Mouse (Mus musculus) CH12.LX (cell line): ENCODE measurements around the gene Ryr1. TPM values are rescaled to one million over a fixed set of nuclear protein-coding genes. Genes with fewer than 3 reads are reported as not detected.

Experiments used
- DNase-seq: peaks from one replicate; pipeline ENCODE4 v3.0.0-alpha.2; 2013; ENCODE audit errors: extremely low read depth
- H3K27ac ChIP-seq: 2 replicates; pipeline ENCODE4 v1.5.1; 2012; ENCODE audit warnings: low read depth, mild to moderate bottlenecking, control low read depth, moderate library complexity; ENCODE audit not compliant: insufficient read depth
- H3K27me3 ChIP-seq: replicated peaks from 2 replicates; pipeline ENCODE3; 2012; ENCODE audit warnings: inconsistent platforms
- H3K36me3 ChIP-seq, 2 experiments: replicated peaks in 1 of 2; 2 replicates each; pipeline versions ENCODE3 to v1.6.1; 2012; ENCODE audit warnings: inconsistent platforms in 1 of 2, low read length in 1 of 2, mild to moderate bottlenecking in 1 of 2, mixed read lengths in 1 of 2, moderate library complexity in 1 of 2; ENCODE audit not compliant: control insufficient read depth in 1 of 2, insufficient read depth in 1 of 2
- H3K4me1 ChIP-seq, 2 experiments: 2 replicates each; pipeline ENCODE4 v1.6.1; 2012; ENCODE audit warnings: inconsistent platforms in 1 of 2, moderate library complexity in 1 of 2; ENCODE audit not compliant: insufficient read depth in 2 of 2, control insufficient read depth in 1 of 2
- H3K4me2 ChIP-seq: 2 replicates; pipeline ENCODE4 v1.6.1; 2012; ENCODE audit warnings: low read depth, mild to moderate bottlenecking, control low read depth; ENCODE audit not compliant: poor library complexity, insufficient read depth, severe bottlenecking
- H3K4me3 ChIP-seq, 3 experiments: fragments of 150-350 bp in 1 of 3; sonication (generic) in 1 of 3; replicated peaks in 1 of 3; 2 replicates each; pipeline versions ENCODE3 to v1.5.1; 2011 to 2012; ENCODE audit warnings: low read depth in 2 of 3, low read length in 2 of 3, mild to moderate bottlenecking in 2 of 3, moderate library complexity in 2 of 3, control low read depth in 1 of 3, improper control_type of control experiment in 1 of 3, inconsistent platforms in 1 of 3, mixed read lengths in 1 of 3; ENCODE audit not compliant: poor library complexity in 1 of 3
- H3K79me2 ChIP-seq: replicated peaks from 2 replicates; pipeline ENCODE4 v1.6.1; 2012; ENCODE audit warnings: mild to moderate bottlenecking, moderate library complexity; ENCODE audit not compliant: control insufficient read depth, poor library complexity, insufficient read depth, severe bottlenecking; ENCODE audit errors: extremely low read depth
- H3K9ac ChIP-seq: 2 replicates; pipeline ENCODE4 v1.6.1; 2012; ENCODE audit warnings: low read depth, mild to moderate bottlenecking, control low read depth, moderate library complexity; ENCODE audit not compliant: insufficient read depth
- H3K9me3 ChIP-seq: replicated peaks from 2 replicates; pipeline ENCODE3; 2012; ENCODE audit warnings: low read length, inconsistent platforms, mixed read lengths
- BHLHE40 ChIP-seq: IDR thresholded peaks from 2 replicates; pipeline ENCODE4 v1.6.1; 2011; ENCODE audit warnings: mild to moderate bottlenecking, low read depth, low read length, improper control_type of control experiment
- CHD1 ChIP-seq: IDR thresholded peaks from 2 replicates; pipeline ENCODE4 v1.6.1; 2012; ENCODE audit warnings: low read depth, low read length, improper control_type of control experiment, inconsistent platforms
- CHD2 ChIP-seq: IDR thresholded peaks from 2 replicates; pipeline ENCODE4 v1.6.1; 2011; ENCODE audit warnings: low read length, improper control_type of control experiment
- CTCF ChIP-seq, 2 experiments: IDR thresholded peaks in 1 of 2; conservative IDR thresholded peaks in 1 of 2; 2 replicates each; pipeline ENCODE4 v1.5.1; 2011 to 2012; ENCODE audit warnings: low read depth in 2 of 2, low read length in 2 of 2, improper control_type of control experiment in 1 of 2, inconsistent platforms in 1 of 2, mild to moderate bottlenecking in 1 of 2, moderate library complexity in 1 of 2
- E2F4 ChIP-seq: IDR thresholded peaks from 2 replicates; pipeline ENCODE4 v1.6.1; 2011; ENCODE audit warnings: low read depth, low read length, improper control_type of control experiment; ENCODE audit not compliant: insufficient replicate concordance
- ETS1 ChIP-seq: conservative IDR thresholded peaks from 2 replicates; pipeline ENCODE4 v1.6.1; 2012; ENCODE audit warnings: low read depth, mild to moderate bottlenecking, inconsistent platforms, low read length, improper control_type of control experiment, moderate library complexity
- GABPA ChIP-seq: IDR thresholded peaks from 2 replicates; pipeline ENCODE4 v1.6.1; 2012; ENCODE audit warnings: low read depth, low read length, improper control_type of control experiment, inconsistent platforms; ENCODE audit not compliant: insufficient replicate concordance
- HCFC1 ChIP-seq: IDR thresholded peaks from 2 replicates; pipeline ENCODE4 v1.6.1; 2012; ENCODE audit warnings: low read depth, mild to moderate bottlenecking, inconsistent platforms, low read length, improper control_type of control experiment
- IRF4 ChIP-seq: IDR thresholded peaks from 2 replicates; pipeline ENCODE4 v1.6.1; 2014; ENCODE audit warnings: low read depth, mild to moderate bottlenecking, inconsistent platforms, low read length, improper control_type of control experiment
- JUN ChIP-seq: IDR thresholded peaks from 2 replicates; pipeline ENCODE4 v1.6.1; 2011; ENCODE audit warnings: low read depth, mild to moderate bottlenecking, low read length, improper control_type of control experiment, moderate library complexity; ENCODE audit not compliant: insufficient read depth
- JUND ChIP-seq: conservative IDR thresholded peaks from 2 replicates; pipeline ENCODE4 v1.6.1; 2011; ENCODE audit warnings: low read depth, low read length, improper control_type of control experiment
- KAT2A ChIP-seq: IDR thresholded peaks from 2 replicates; pipeline ENCODE4 v1.6.1; 2012; ENCODE audit warnings: low read length, improper control_type of control experiment, inconsistent platforms; ENCODE audit not compliant: insufficient replicate concordance
- MAX ChIP-seq: IDR thresholded peaks from 2 replicates; pipeline ENCODE4 v1.6.1; 2011; ENCODE audit warnings: low read length, improper control_type of control experiment
- MAZ ChIP-seq: IDR thresholded peaks from 2 replicates; pipeline ENCODE4 v1.6.1; 2012; ENCODE audit warnings: low read depth, mild to moderate bottlenecking, inconsistent platforms, low read length, improper control_type of control experiment, moderate library complexity
- MEF2A ChIP-seq: IDR thresholded peaks from 2 replicates; pipeline ENCODE4 v1.6.1; 2014; ENCODE audit warnings: low read depth, mild to moderate bottlenecking, inconsistent platforms, low read length, improper control_type of control experiment, borderline replicate concordance
- MXI1 ChIP-seq: IDR thresholded peaks from 2 replicates; pipeline ENCODE4 v1.6.1; 2011; ENCODE audit warnings: mild to moderate bottlenecking, low read depth, low read length, improper control_type of control experiment
- MYC ChIP-seq: IDR thresholded peaks from 2 replicates; pipeline ENCODE4 v1.6.1; 2011; ENCODE audit warnings: low read depth, mild to moderate bottlenecking, improper control_type of control experiment, low read length
- NELFE ChIP-seq: IDR thresholded peaks from 2 replicates; pipeline ENCODE4 v1.6.1; 2011; ENCODE audit warnings: low read depth, low read length, improper control_type of control experiment
- NRF1 ChIP-seq: IDR thresholded peaks from 2 replicates; pipeline ENCODE4 v1.6.1; 2014; ENCODE audit warnings: low read depth, mild to moderate bottlenecking, inconsistent platforms, low read length, improper control_type of control experiment, moderate library complexity
- PAX5 ChIP-seq: IDR thresholded peaks from 2 replicates; pipeline ENCODE4 v1.6.1; 2012; ENCODE audit warnings: low read length, inconsistent platforms, mixed read lengths
- POLR2A ChIP-seq: IDR thresholded peaks from 2 replicates; pipeline ENCODE4 v1.6.1; 2011; ENCODE audit warnings: low read depth, mild to moderate bottlenecking, improper control_type of control experiment, low read length
- POLR2AphosphoS2 ChIP-seq: IDR thresholded peaks from 2 replicates; pipeline ENCODE4 v1.6.1; 2011; ENCODE audit warnings: low read depth, low read length, improper control_type of control experiment
- RAD21 ChIP-seq: IDR thresholded peaks from 2 replicates; pipeline ENCODE4 v1.6.1; 2011; ENCODE audit warnings: low read depth, mild to moderate bottlenecking, low read length, improper control_type of control experiment, moderate library complexity
- RCOR1 ChIP-seq: conservative IDR thresholded peaks from 2 replicates; pipeline ENCODE4 v1.6.1; 2012; ENCODE audit warnings: low read depth, mild to moderate bottlenecking, inconsistent platforms, low read length, improper control_type of control experiment
- SIN3A ChIP-seq: IDR thresholded peaks from 2 replicates; pipeline ENCODE4 v1.6.1; 2012; ENCODE audit warnings: low read length, improper control_type of control experiment, inconsistent platforms
- SMC3 ChIP-seq: IDR thresholded peaks from 2 replicates; pipeline ENCODE4 v1.6.1; 2011; ENCODE audit warnings: low read depth, low read length, improper control_type of control experiment
- TBP ChIP-seq: conservative IDR thresholded peaks from 2 replicates; pipeline ENCODE4 v1.6.1; 2011; ENCODE audit warnings: low read depth, low read length, improper control_type of control experiment
- TCF12 ChIP-seq: IDR thresholded peaks from 2 replicates; pipeline ENCODE4 v1.6.1; 2014; ENCODE audit warnings: low read depth, mild to moderate bottlenecking, inconsistent platforms, low read length, improper control_type of control experiment
- USF1 ChIP-seq: IDR thresholded peaks from 2 replicates; pipeline ENCODE4 v1.6.1; 2014; ENCODE audit warnings: low read depth, mild to moderate bottlenecking, inconsistent platforms, low read length, improper control_type of control experiment
- USF2 ChIP-seq: conservative IDR thresholded peaks from 2 replicates; pipeline ENCODE4 v1.6.1; 2011; ENCODE audit warnings: low read depth, low read length, improper control_type of control experiment
- ZKSCAN1 ChIP-seq: IDR thresholded peaks from 2 replicates; pipeline ENCODE4 v1.6.1; 2012; ENCODE audit warnings: low read depth, inconsistent platforms, low read length, improper control_type of control experiment, borderline replicate concordance
- ZMIZ1 ChIP-seq: IDR thresholded peaks from 2 replicates; pipeline ENCODE4 v1.6.1; 2012; ENCODE audit warnings: low read depth, mild to moderate bottlenecking, inconsistent platforms, low read length, improper control_type of control experiment
- ZNF384 ChIP-seq: IDR thresholded peaks from 2 replicates; pipeline ENCODE4 v1.6.1; 2012; ENCODE audit warnings: low read depth, low read length, improper control_type of control experiment, inconsistent platforms
- dilution Hi-C: fragments of 300-500 bp; cut with MboI; formaldehyde crosslinking; loops from 2 replicates; pipeline ENCODE4 v1.14.3; 2020; ENCODE audit warnings: low sequenced_read_pairs; ENCODE audit not compliant: extremely low pct_unique_long_range_greater_than_20kb, extremely low pct_ligation_motif_present
- in situ Hi-C: fragments of 300-500 bp; cut with MboI; formaldehyde crosslinking; loops from 3 replicates; pipeline ENCODE4 v1.14.3; 2019; ENCODE audit warnings: low sequenced_read_pairs, low pct_ligation_motif_present, low pct_unique_long_range_greater_than_20kb, mixed read lengths
- polyA plus RNA-seq: library from polyadenylated mRNA; unstranded; fragments of >175 nt; gene quantifications from 2 replicates; pipeline ENCODE4 v1.2.1, GENCODE M21; 2012; ENCODE audit warnings: low read depth; ENCODE audit not compliant: insufficient read length
- total RNA-seq, 2 experiments: library from RNA; depleted of rRNA; stranded (reverse); fragments of 300-350 nt in 1 of 2; fragments of >200 nt in 1 of 2; gene quantifications; 2 replicates each; pipeline ENCODE4 v1.2.3; 2012 to 2014

Ryr1 gene
- total and polyA plus RNA-seq, 3 experiments: 0.43 to 1.1 (median 0.68) TPM

DNA sequence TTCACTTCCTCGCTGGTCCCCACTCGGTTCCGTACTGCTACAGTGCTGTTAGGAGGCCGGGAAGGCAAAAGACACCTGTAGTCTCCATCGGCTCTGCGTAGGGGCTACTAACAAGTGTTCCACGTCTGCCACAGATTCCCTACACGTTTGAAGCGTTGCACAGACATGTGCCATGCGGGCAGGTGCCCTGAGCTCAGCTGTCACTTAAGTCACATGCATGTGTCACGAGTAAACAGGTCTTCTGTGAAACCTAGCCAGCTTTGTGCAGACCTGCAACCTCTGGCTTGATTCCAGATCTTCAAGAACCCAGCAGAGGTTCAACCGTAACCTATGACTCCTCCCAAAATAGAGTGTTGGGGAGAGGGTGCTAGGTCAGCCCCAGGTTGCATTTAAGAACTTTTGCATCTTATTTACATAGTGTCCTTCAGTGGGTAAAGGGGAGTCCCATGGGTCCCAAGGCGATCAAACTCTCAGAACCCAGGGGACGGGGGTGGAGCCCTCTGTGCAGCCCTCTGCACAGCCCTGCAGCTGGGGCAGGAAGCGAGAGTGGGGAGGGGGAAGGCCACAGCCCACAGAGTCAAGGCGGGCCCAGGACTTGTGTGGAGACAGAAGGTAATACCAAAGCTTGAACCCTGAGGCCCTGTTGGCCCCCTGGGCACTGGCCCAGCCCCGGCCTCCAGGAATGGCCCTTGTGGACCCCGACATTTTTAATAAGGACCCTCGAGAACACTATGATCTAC, 142.5 kb downstream of the Ryr1 start (continued):
- TF ChIP-seq JUND (no peak), TCF12 (peak; percentile 96), ZMIZ1 (peak; percentile 90), RAD21 (no peak; the same call in none of the 2 replicates), CHD2 (peak; percentile 84), RCOR1 (peak; percentile 73), MXI1 (peak; percentile 88), SMC3 (no peak; the same call in none of the 2 replicates), USF2 (no peak), GABPA (no peak), PAX5 (no peak), ZNF384 (peak; percentile 75)
- TF ChIP-seq, all 38 proteins: peak for 26

DNA sequence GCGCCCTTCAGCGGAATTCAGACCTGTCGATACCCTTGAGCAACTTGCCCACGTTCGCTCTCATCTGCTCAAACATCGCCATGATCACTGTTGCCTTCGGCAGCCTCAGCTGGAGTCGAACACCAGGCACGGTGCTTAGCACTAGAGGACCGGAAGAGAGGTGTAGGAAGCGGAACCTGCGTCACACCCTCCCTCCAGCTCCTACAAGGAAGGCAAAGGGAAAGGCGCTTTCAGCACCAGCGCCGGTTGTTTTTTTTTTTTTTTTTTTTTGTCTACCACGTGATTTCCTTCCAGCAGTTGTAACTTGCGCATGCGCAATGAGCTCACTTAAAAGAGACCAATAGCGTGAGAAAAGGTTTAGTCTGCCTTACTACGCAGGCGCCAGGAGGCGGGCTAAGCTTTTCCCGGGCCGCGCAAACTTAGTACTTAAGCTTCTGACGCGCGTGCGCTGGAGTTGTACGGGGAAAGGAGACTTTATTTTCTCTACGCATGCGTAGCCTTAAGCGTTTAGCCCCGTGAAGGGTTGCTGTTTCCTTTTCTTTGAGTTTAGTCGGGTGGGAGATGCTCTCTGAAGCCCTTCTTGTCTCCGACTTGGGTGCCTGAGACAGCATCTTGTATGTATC, 143.2 kb downstream of the Ryr1 start, which contains the start of the genes Eif3k and Map4k1:
Gene Eif3k, minus strand, starts transcription at position 214 of the 623 bp plus-strand sequence.
Gene Map4k1, plus strand, starts transcription at position 400 of the 623 bp plus-strand sequence.
- in situ Hi-C loops: no loop called here
- TF ChIP-seq PAX5: no peak
- TF ChIP-seq CHD2: 0 out of 2 replicates have a peak, but pooled peaks have one; percentile 11
- TF ChIP-seq ZMIZ1: no peak
- peak; percentile 77 for TF ChIP-seq BHLHE40
- peak; percentile 65 for TF ChIP-seq ETS1
- peak; percentile 51; the same call in 1 of the 2 replicates for TF ChIP-seq RCOR1
- TF ChIP-seq MAX: peak; percentile 95
- TF ChIP-seq E2F4: peak; percentile 97
- TF ChIP-seq KAT2A: 0 out of 2 replicates have a peak, but pooled peaks have one; percentile 68
- TF ChIP-seq RAD21: no peak
- TF ChIP-seq JUN: no peak
- TF ChIP-seq ZKSCAN1: no peak; the same call in 1 of the 2 replicates
- TF ChIP-seq MYC: peak; percentile 84
- peak; percentile 93 for TF ChIP-seq SIN3A
- peak; percentile 77 for TF ChIP-seq TBP
- no peak for TF ChIP-seq JUND
- no peak for TF ChIP-seq POLR2AphosphoS2
- TF ChIP-seq SMC3: no peak
- no peak; the same call in 1 of the 2 replicates for TF ChIP-seq MAZ
- TF ChIP-seq HCFC1: peak; percentile 89
- peak; percentile 61 for TF ChIP-seq TCF12
- TF ChIP-seq GABPA: no peak
- TF ChIP-seq NRF1: peak; percentile 99
- peak; percentile 87 for TF ChIP-seq POLR2A
- TF ChIP-seq NELFE: peak; percentile 91
- TF ChIP-seq ZNF384: peak; percentile 100
- no peak; the same call in 1 of the 2 replicates for TF ChIP-seq IRF4
- TF ChIP-seq CHD1: no peak
- TF ChIP-seq CTCF (conservative IDR thresholded peaks at IDR 0.05 in 1 of 2, IDR thresholded peaks at IDR 0.05 in 1 of 2; ENCODE audit: low read depth in 2 of 2, low read length in 2 of 2): no peak
- no peak; the same call in 1 of the 2 replicates for TF ChIP-seq MEF2A
- peak; percentile 21 for TF ChIP-seq MXI1
- TF ChIP-seq USF1: peak; percentile 94

More for the DNA sequence above, 143.2 kb downstream of the Ryr1 start, which contains the start of the genes Eif3k and Map4k1:
- H3K27ac ChIP-seq: peak within 1 kb of the TSS; percentile 98
- peak within 1 kb of the TSS; percentile 84 to 99 (median 97) for H3K4me3 ChIP-seq
- H3K27me3 ChIP-seq: no peaks in the 10 kb centered on the region
- dilution Hi-C loops: no loop called here
- peak within 1 kb of the TSS; percentile 94 for H3K9ac ChIP-seq
- DNase-seq: peak; percentile 100
- peaks cover 44 to 55% of the 10 kb centered on the region in 2 experiments for H3K36me3 ChIP-seq
- no peaks in the 10 kb centered on the region for H3K9me3 ChIP-seq
- H3K4me1 ChIP-seq: peaks cover 18 to 36% of the 10 kb centered on the region in 2 experiments
- peaks cover 59% of the 10 kb centered on the region for H3K79me2 ChIP-seq
- peak within 1 kb of the TSS; percentile 33 for H3K4me2 ChIP-seq
